Mouse (Mus musculus) erythroblast, embryonic 14.5 days (primary cell): Measurements from ENCODE around the gene Stard7.

Experiments
- GATA1 ChIP-seq: IDR thresholded peaks from 2 replicates; pipeline ENCODE4 v1.6.1; 2012; ENCODE audit warnings: low read length, inconsistent platforms, mixed read lengths
- TAL1 ChIP-seq: IDR thresholded peaks from 3 replicates; pipeline ENCODE4 v1.6.1; 2012; ENCODE audit warnings: low read length, inconsistent platforms, mixed read lengths

DNA sequence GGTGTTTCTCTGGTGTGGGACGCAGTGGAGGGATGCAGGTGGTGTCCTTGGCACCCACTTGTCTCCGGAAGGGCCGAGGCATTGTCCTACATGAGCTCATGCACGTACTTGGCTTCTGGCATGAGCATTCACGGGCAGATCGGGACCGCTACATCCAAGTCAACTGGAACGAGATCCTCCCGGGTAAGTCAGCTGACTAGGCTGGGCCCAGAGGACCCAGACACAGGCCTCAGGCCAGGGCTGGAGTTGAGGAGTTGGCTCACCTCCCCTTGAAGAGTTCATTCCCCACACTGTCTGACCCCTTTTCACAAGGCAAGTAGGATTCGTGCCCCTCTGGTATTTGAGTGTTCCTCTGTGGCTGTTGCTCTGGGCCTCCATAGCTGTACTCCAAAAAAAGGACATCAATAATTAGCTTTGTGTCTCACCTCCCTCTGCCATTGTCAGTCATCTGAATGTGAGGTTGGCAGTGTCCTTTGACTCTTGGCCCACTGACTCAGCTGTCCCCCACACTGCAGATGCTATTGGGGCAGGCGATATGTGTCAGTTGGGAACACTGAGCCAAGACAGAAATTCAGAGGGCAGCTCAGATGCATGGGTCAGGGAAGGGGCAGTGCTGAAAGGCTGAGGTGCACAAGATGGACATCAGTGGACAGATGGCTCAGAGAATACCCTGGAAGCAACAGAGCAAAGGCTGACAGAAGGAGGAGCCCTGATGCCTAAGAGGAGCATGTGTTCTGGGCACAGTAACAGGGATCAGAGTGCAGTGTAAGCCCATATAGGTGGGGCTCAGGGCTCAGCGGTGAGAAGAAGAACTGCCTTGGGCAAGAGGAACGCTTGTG is 77.3 kb downstream of the Stard7 start:
- TF ChIP-seq TAL1 (no peak), GATA1 (no peak)
